21 mouse cellular contexts compared by ENCODE assay signal in the genomic region with DNA sequence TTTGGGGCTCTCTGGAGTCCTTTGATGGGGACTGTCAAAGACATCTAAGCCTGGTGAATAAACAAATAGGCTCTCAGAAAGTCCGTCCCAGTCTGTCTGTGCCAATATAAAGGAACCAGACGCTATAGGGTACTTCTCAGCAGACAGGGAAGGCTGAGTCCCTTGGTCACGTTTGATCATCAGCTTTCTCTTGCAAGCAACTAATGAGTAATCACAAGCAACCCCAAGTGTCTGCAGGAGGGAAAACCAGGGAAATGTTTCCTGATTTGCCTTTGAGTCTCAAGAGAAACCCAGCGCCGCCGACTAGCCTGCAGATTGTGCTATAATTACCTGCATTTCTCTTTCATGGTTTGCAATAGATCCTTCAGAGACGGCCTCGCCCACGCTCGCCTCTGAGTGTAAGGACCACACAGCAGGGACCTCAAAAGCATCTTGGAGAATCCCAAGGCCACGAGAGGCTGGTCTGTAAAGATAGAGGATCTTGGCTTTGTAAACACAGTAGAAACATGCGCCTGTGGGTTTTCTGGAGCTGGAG.
A peak's percentile ranks its signal among the peaks of the same experiment; 100 is the strongest.
DNase-seq lines count a peak whose midpoint lies in the region; ATAC-seq lines count a peak whose summit lies in the region.
"Had no signal": no experiment of that assay in that cellular context is flagged by ENCODE, and none has a peak within 500 bp of the region (broad histone marks: within the 10 kb centered on the region; RNA-seq: fewer than 3 reads in every experiment).

No protein-coding gene starts in this region.

- H3K4me2 ChIP-seq in hindbrain, embryonic 13.5 days: no peak overlapping the region
- no peak overlapping the region for H3K4me2 ChIP-seq in hindbrain, embryonic 11.5 days (replicated peaks; ENCODE audit: low read depth, low read length)
- H3K4me2 ChIP-seq in midbrain, embryonic 13.5 days (replicated peaks): no peak overlapping the region
- H3K4me2 ChIP-seq in neural tube, embryonic 15.5 days: no peak overlapping the region
- H3K4me2 ChIP-seq: heart, embryonic 12.5 days; liver, embryonic 11.5 days had no signal

- H3K27ac ChIP-seq in hindbrain, embryonic 13.5 days: peak overlapping the region; percentile 94
- H3K27ac ChIP-seq in hindbrain, embryonic 11.5 days (ENCODE audit: low read depth, low read length): no peak overlapping the region
- peak overlapping the region; percentile 90 for H3K27ac ChIP-seq in midbrain, embryonic 13.5 days
- H3K27ac ChIP-seq in neural tube, embryonic 15.5 days (replicated peaks): peak overlapping the region; percentile 89

- no peak for ATAC-seq in hindbrain, embryonic 13.5 days (ENCODE audit: low FRiP score)
- ATAC-seq in hindbrain, embryonic 11.5 days (ENCODE audit: low FRiP score): no peak
- ATAC-seq in midbrain, embryonic 13.5 days: no peak
- no peak for ATAC-seq in neural tube, embryonic 15.5 days (ENCODE audit: low FRiP score)
- no peak for ATAC-seq in cerebellum, adult (ENCODE audit: insufficient number of reproducible peaks, low FRiP score, low TSS enrichment)
- ATAC-seq: inflammation-experienced regulatory T-cells, adult 6 months had no signal

- peaks cover 32% of the 10 kb centered on the region for H3K4me1 ChIP-seq in hindbrain, embryonic 13.5 days (replicated peaks)
- peaks cover 5% of the 10 kb centered on the region; the same call in 1 of the 2 replicates for H3K4me1 ChIP-seq in hindbrain, embryonic 11.5 days (replicated peaks; ENCODE audit: control insufficient read depth, insufficient read depth, low read length)
- H3K4me1 ChIP-seq in midbrain, embryonic 13.5 days (replicated peaks): peaks cover 31% of the 10 kb centered on the region
- peaks cover 34% of the 10 kb centered on the region for H3K4me1 ChIP-seq in neural tube, embryonic 15.5 days

- no peak overlapping the region for H3K9ac ChIP-seq in hindbrain, embryonic 13.5 days
- H3K9ac ChIP-seq in hindbrain, embryonic 11.5 days (ENCODE audit: low read depth, low read length): no peak overlapping the region
- H3K9ac ChIP-seq in midbrain, embryonic 13.5 days (replicated peaks): no peak overlapping the region
- no peak overlapping the region for H3K9ac ChIP-seq in neural tube, embryonic 15.5 days (replicated peaks)
- H3K9ac ChIP-seq: heart, embryonic 12.5 days had no signal

- 57% methylated on average over 12 of the region's 12 CpGs for WGBS in hindbrain, embryonic 13.5 days
- 73% methylated on average over 12 of the region's 12 CpGs for WGBS in hindbrain, embryonic 11.5 days
- 60% methylated on average over 12 of the region's 12 CpGs for WGBS in midbrain, embryonic 13.5 days
- 60% methylated on average over 12 of the region's 12 CpGs for WGBS in neural tube, embryonic 15.5 days

- DNase-seq in hindbrain, embryonic 11.5 days (ENCODE audit: low spot score): no peak
- DNase-seq in right cerebral cortex, postnatal 10 days (ENCODE audit: low spot score in 2 of 2): peak; percentile 67 to 68
- no peak for DNase-seq in right cerebral cortex, postnatal 36 days (ENCODE audit: low spot score in 2 of 2)
- DNase-seq: adrenal gland, adult 8-10 months; cerebellum, adult 11-12 months; cerebellum, postnatal 14 days; embryo, embryonic 11 days; heart, postnatal 14 days; kidney, adult 8-10 months; kidney, postnatal 25 days; lung, adult 18-20 months; lung, postnatal 14 days; spleen, adult 18-20 months; thymus, postnatal 25 days had no signal

- H3K36me3 ChIP-seq in hindbrain, embryonic 13.5 days: no peaks in the 10 kb centered on the region
- H3K36me3 ChIP-seq in hindbrain, embryonic 11.5 days (ENCODE audit: control insufficient read depth, insufficient read depth, low read length): no peaks in the 10 kb centered on the region
- H3K36me3 ChIP-seq in midbrain, embryonic 13.5 days: no peaks in the 10 kb centered on the region
- no peaks in the 10 kb centered on the region for H3K36me3 ChIP-seq in neural tube, embryonic 15.5 days
- H3K36me3 ChIP-seq: heart, embryonic 12.5 days had no signal

- no peaks in the 10 kb centered on the region for H3K27me3 ChIP-seq in hindbrain, embryonic 13.5 days
- no peaks in the 10 kb centered on the region for H3K27me3 ChIP-seq in hindbrain, embryonic 11.5 days (ENCODE audit: control insufficient read depth, insufficient read depth, low read length)
- H3K27me3 ChIP-seq in midbrain, embryonic 13.5 days: no peaks in the 10 kb centered on the region
- no peaks in the 10 kb centered on the region for H3K27me3 ChIP-seq in neural tube, embryonic 15.5 days (replicated peaks)

- H3K4me3 ChIP-seq in hindbrain, embryonic 13.5 days: no peak overlapping the region
- no peak overlapping the region for H3K4me3 ChIP-seq in hindbrain, embryonic 11.5 days (ENCODE audit: low read depth, low read length)
- H3K4me3 ChIP-seq in midbrain, embryonic 13.5 days (replicated peaks): no peak overlapping the region
- H3K4me3 ChIP-seq in neural tube, embryonic 15.5 days (replicated peaks): no peak overlapping the region
- H3K4me3 ChIP-seq: heart, embryonic 12.5 days had no signal

- no peaks in the 10 kb centered on the region for H3K9me3 ChIP-seq in hindbrain, embryonic 13.5 days
- H3K9me3 ChIP-seq in hindbrain, embryonic 11.5 days (ENCODE audit: control insufficient read depth, low read length): no peaks in the 10 kb centered on the region
- H3K9me3 ChIP-seq in midbrain, embryonic 13.5 days: no peaks in the 10 kb centered on the region
- H3K9me3 ChIP-seq in neural tube, embryonic 15.5 days (replicated peaks): no peaks in the 10 kb centered on the region
- H3K9me3 ChIP-seq: heart, embryonic 12.5 days had no signal

Comparison
In these comparisons a context has a peak if more than half of its experiments do, and no peak if none do; other contexts are left out.
1. DNase-seq: peak in right cerebral cortex, postnatal 10 days (2 of 2); none in hindbrain, embryonic 11.5 days (single experiment) and right cerebral cortex, postnatal 36 days (0 of 2).